Mouse (Mus musculus) hindbrain, embryonic 16.5 days (tissue): Measurements from ENCODE around the gene Fam174b. TPM values are rescaled to one million over a fixed set of nuclear protein-coding genes. Genes with fewer than 3 reads are reported as not detected.

Experiments
- ATAC-seq: fragments of 200-750 bp; cut with Nextera tagmentation; 2 replicates; pipeline ENCODE4 v1.8.0; 2017; ENCODE audit warnings: moderate TSS enrichment, moderate library complexity
- H3K27ac ChIP-seq: fragments of 300-500 bp; sonication (generic); 2 replicates; pipeline ENCODE4 v1.5.1; 2014; ENCODE audit warnings: low read depth, mild to moderate bottlenecking, control low read depth, low read length, moderate library complexity
- H3K27me3 ChIP-seq: fragments of 300-500 bp; sonication (generic); replicated peaks from 2 replicates; pipeline ENCODE4 v1.6.1; 2014; ENCODE audit warnings: low read length; ENCODE audit not compliant: control insufficient read depth, insufficient read depth
- H3K36me3 ChIP-seq: fragments of 300-500 bp; sonication (generic); 2 replicates; pipeline ENCODE4 v1.6.1; 2014; ENCODE audit warnings: mild to moderate bottlenecking, low read length, moderate library complexity, mixed read lengths; ENCODE audit not compliant: control insufficient read depth, insufficient read depth
- H3K4me1 ChIP-seq: fragments of 300-500 bp; sonication (generic); 2 replicates; pipeline ENCODE4 v1.6.1; 2014; ENCODE audit warnings: low read depth, low read length; ENCODE audit not compliant: control insufficient read depth, insufficient read depth
- H3K4me2 ChIP-seq: fragments of 300-500 bp; sonication (generic); 2 replicates; pipeline ENCODE4 v1.6.1; 2014; ENCODE audit warnings: mild to moderate bottlenecking, low read length, control low read depth, moderate library complexity
- H3K4me3 ChIP-seq: fragments of 300-500 bp; sonication (generic); 2 replicates; pipeline ENCODE4 v1.5.1; 2014; ENCODE audit warnings: mild to moderate bottlenecking, low read length, control low read depth, moderate library complexity
- H3K9ac ChIP-seq: fragments of 300-500 bp; sonication (generic); 2 replicates; pipeline ENCODE4 v1.6.1; 2014; ENCODE audit warnings: low read depth, mild to moderate bottlenecking, control low read depth, low read length, moderate library complexity
- H3K9me3 ChIP-seq: fragments of 300-500 bp; sonication (generic); 2 replicates; pipeline ENCODE4 v1.6.1; 2014; ENCODE audit warnings: mild to moderate bottlenecking, low read length, moderate library complexity; ENCODE audit not compliant: control insufficient read depth
- WGBS: fragments of 180-500 bp; shearing (Covaris S2); extraction: QIAGEN DNeasy Blood & Tissue Kit; methylation state at CpG from one replicate; pipeline ENCODE4 v1.1.7; 2014; 5-methylcytosine and 5-hydroxymethylcytosine counted together
- polyA plus RNA-seq: library from polyadenylated mRNA; unstranded; fragments of >200 nt; fragmentation: Nextera tagmentation; extraction: Ambion mirVana; gene quantifications from 2 replicates; pipeline ENCODE4 v1.2.1, GENCODE M21; 2015

Gene Fam174b
- polyA plus RNA-seq, 1 experiment from 2014 or later: 38.1 TPM

DNA sequence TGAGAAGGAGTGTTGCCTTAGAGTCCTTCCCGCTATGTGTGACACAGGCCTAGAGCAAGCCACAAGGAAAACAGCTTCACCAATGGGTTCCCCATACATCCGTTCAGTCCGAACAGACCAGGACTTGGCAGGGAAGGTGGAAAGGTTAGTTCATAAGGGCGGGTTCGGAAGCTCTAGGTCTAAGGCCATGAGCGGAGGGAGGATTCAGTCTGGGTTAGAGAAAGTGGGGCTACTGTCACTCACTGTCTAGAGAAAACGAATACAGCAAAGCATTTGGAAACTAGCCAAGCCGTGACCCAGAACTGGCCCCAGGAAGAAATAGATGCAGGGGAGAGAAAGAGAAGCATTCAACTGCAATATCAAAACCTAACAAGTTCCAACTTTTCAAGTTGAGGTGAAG lies 47.4 kb downstream of the Fam174b start:
- no peak overlapping the region for H3K4me2 ChIP-seq

GRCm38 (mm10) chr7:73791096-73791495 lies 51.0 kb downstream of the Fam174b start:
- Histone ChIP-seq H3K27ac (no peak overlapping the region), H3K36me3 (no peaks in the 10 kb centered on the region), H3K9me3 (no peaks in the 10 kb centered on the region), H3K4me3 (no peak overlapping the region), H3K9ac (no peak overlapping the region), H3K4me1 (no peaks in the 10 kb centered on the region; the same call in 1 of the 2 replicates), H3K27me3 (no peaks in the 10 kb centered on the region), H3K4me2 (no peak overlapping the region)
- no peak for ATAC-seq
- 71% methylated on average over 8 of the region's 8 CpGs for WGBS

More for the DNA sequence above, 47.4 kb downstream of the Fam174b start:
- H3K27me3 ChIP-seq: no peaks in the 10 kb centered on the region
- no peaks in the 10 kb centered on the region; the same call in 1 of the 2 replicates for H3K4me1 ChIP-seq
- no peak overlapping the region for H3K27ac ChIP-seq
- H3K36me3 ChIP-seq: no peaks in the 10 kb centered on the region
- no peak for ATAC-seq
- no peak overlapping the region for H3K4me3 ChIP-seq
- no peaks in the 10 kb centered on the region for H3K9me3 ChIP-seq
- no peak overlapping the region for H3K9ac ChIP-seq
- 85% methylated on average over 8 of the region's 8 CpGs for WGBS

DNA sequence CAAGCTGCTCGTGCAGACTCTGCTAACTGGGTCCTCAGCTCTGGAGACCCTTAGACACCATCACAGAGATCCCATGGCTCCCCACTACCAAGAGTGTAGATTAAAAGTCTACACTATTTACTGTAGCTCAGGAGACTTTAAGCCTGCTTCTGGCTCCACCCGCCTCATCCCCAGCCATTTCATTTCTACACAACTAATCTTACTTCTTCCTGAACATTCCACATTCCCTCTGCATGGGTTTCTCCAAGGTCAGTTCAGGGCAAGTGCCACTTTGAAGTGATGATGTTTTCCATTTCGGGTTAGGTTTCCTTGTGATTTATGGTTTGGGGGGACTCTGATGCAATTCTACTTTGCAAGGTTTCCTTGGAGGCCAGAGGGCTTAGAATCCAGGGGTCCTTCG lies 52.1 kb downstream of the Fam174b start:
- no peak overlapping the region for H3K27ac ChIP-seq
- H3K4me2 ChIP-seq: no peak overlapping the region
- 84% methylated on average over 4 of the region's 4 CpGs for WGBS
- no peaks in the 10 kb centered on the region for H3K9me3 ChIP-seq
- H3K4me3 ChIP-seq: no peak overlapping the region
- ATAC-seq: no peak
- H3K4me1 ChIP-seq: no peaks in the 10 kb centered on the region; the same call in 1 of the 2 replicates
- no peaks in the 10 kb centered on the region for H3K36me3 ChIP-seq
- H3K27me3 ChIP-seq: no peaks in the 10 kb centered on the region
- H3K9ac ChIP-seq: no peak overlapping the region

- Histone ChIP-seq H3K27me3 (no peaks in the 10 kb centered on the region), H3K27ac (no peak overlapping the region), H3K4me1 (no peaks in the 10 kb centered on the region; the same call in 1 of the 2 replicates), H3K36me3 (no peaks in the 10 kb centered on the region), H3K9ac (no peak overlapping the region), H3K4me2 (no peak overlapping the region), H3K4me3 (no peak overlapping the region), H3K9me3 (no peaks in the 10 kb centered on the region)
- WGBS: 52% methylated on average over 3 of the region's 3 CpGs
- ATAC-seq: no peak
These were observed 52.5 kb downstream of the Fam174b start for GRCm38 (mm10) chr7:73792641-73793040.

DNA sequence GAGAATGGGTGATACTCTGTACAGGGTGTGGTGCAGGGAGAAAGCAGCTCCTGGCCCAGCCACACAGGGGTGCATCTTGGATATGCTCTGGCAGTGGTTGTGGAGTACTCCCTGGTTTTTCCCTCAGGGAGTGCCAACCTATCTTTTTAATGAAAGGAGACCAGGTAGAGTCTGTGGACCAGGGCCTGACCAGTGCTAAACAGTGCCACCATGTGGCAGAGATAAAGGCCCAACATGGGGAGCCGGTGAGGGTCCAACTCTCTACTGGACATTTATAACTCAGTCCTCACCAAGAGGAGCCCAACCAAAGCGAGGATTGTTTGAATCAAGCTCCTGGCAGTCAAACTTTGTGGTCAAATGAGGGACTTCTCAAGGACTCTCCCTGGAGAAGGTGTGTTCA lies 69.2 kb downstream of the Fam174b start:
- ATAC-seq: no peak
- Histone ChIP-seq H3K9ac (no peak overlapping the region), H3K9me3 (no peaks in the 10 kb centered on the region), H3K4me2 (no peak overlapping the region), H3K36me3 (no peaks in the 10 kb centered on the region), H3K27me3 (no peaks in the 10 kb centered on the region), H3K4me3 (no peak overlapping the region), H3K4me1 (no peaks in the 10 kb centered on the region), H3K27ac (no peak overlapping the region)
- WGBS: 82% methylated on average over 2 of the region's 2 CpGs

DNA sequence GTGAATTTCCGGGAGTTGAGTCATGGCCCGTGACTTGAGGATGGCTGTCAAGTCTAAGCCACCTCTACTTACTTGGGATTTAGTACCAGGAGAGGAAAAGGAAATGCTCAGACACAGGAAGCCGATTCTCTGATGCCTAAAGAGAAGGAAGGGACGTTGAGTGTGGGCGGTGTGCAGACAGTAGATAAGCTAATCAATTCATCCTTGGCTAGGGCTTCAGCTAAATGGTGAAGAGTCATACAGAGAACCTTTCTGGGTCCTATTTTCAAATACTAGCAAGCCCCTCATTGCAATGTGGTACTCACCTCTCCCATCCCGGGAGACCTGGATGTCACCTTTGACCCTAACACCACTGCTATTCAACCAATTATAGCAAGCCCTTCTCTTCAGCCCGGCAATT lies 71.3 kb downstream of the Fam174b start:
- Histone ChIP-seq H3K4me1 (no peaks in the 10 kb centered on the region), H3K4me3 (no peak overlapping the region), H3K4me2 (no peak overlapping the region), H3K9me3 (no peaks in the 10 kb centered on the region), H3K27me3 (no peaks in the 10 kb centered on the region), H3K36me3 (no peaks in the 10 kb centered on the region), H3K9ac (no peak overlapping the region), H3K27ac (no peak overlapping the region)
- no peak for ATAC-seq
- 88% methylated on average over 7 of the region's 7 CpGs for WGBS

DNA sequence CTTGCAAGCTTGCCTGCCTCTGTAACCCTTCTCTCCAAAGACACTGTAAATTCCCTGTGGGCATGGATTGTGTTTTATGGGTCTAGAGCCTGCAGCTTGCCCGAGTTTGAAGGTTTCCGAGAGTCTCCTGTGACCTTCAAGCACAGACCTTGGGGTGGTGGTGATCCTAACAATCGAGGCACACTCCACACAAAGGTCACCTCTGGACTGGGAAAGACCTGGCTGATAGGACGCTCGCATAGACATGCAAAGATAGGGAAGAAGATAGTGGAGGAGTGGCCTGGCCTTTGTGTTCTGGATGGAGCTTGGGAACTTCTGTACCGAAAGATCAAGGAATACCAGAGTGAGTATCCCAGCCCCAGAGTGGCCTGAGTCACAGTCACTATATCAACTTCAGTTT lies 72.1 kb downstream of the Fam174b start:
- 92% methylated on average over 6 of the region's 6 CpGs for WGBS
- Histone ChIP-seq H3K27ac (no peak overlapping the region), H3K4me2 (no peak overlapping the region), H3K9me3 (no peaks in the 10 kb centered on the region), H3K9ac (no peak overlapping the region), H3K4me3 (no peak overlapping the region), H3K36me3 (no peaks in the 10 kb centered on the region), H3K27me3 (no peaks in the 10 kb centered on the region), H3K4me1 (no peaks in the 10 kb centered on the region)
- ATAC-seq: no peak

DNA sequence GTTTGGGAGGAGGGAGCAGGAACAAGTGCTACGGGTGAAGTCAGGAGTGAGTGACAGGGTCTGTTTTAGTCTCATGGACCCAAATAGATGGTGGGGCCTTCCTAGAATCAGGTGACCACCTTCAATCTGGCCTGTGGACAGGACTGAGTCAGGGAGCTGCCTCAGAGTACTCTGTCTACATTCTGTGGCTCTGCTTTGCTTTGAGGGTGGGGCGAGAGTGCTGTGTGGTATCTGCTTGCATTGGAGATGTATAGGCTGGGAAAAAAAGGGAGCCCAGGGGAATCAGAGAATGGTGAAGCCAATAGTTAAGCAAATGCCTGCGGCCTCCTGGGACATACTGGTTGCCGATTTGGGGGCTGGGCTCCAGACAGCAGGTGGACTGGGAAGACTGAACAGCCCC lies 73.8 kb downstream of the Fam174b start:
- H3K4me1 ChIP-seq: no peaks in the 10 kb centered on the region
- H3K9ac ChIP-seq: no peak overlapping the region
- H3K27me3 ChIP-seq: no peaks in the 10 kb centered on the region
- no peaks in the 10 kb centered on the region for H3K9me3 ChIP-seq
- WGBS: 76% methylated on average over 4 of the region's 4 CpGs
- H3K4me3 ChIP-seq: no peak overlapping the region
- H3K36me3 ChIP-seq: no peaks in the 10 kb centered on the region
- no peak for ATAC-seq
- no peak overlapping the region for H3K4me2 ChIP-seq
- no peak overlapping the region for H3K27ac ChIP-seq

- Histone ChIP-seq H3K27ac (no peak overlapping the region), H3K4me3 (no peak overlapping the region), H3K9ac (no peak overlapping the region), H3K36me3 (no peaks in the 10 kb centered on the region), H3K4me1 (no peaks in the 10 kb centered on the region), H3K9me3 (no peaks in the 10 kb centered on the region), H3K4me2 (no peak overlapping the region), H3K27me3 (no peaks in the 10 kb centered on the region)
- ATAC-seq: no peak
- 82% methylated on average over 7 of the region's 7 CpGs for WGBS
These were observed 74.4 kb downstream of the Fam174b start for GRCm38 (mm10) chr7:73814454-73814853.
